ENCODE assay signal across 14 mouse cellular contexts in genomic region chrX:136180897-136181553, GRCm38 (mm10). TPM values are rescaled to one million over a fixed set of nuclear protein-coding genes. Genes with fewer than 3 reads are reported as not detected.
DNase-seq lines count a peak whose midpoint lies in the region; ATAC-seq lines count a peak whose summit lies in the region.
"Had no signal": no experiment of that assay in that cellular context is flagged by ENCODE, and none has a peak within 500 bp of the region (broad histone marks: within the 10 kb centered on the region; RNA-seq: fewer than 3 reads in every experiment).

No protein-coding gene starts in this region.

- no peaks in the 10 kb centered on the region for H3K27me3 ChIP-seq in heart, embryonic 12.5 days (replicated peaks)
- H3K27me3 ChIP-seq in midbrain, embryonic 11.5 days (ENCODE audit: control insufficient read depth, insufficient read depth, low read length): no peaks in the 10 kb centered on the region
- H3K27me3 ChIP-seq in midbrain, embryonic 16.5 days (ENCODE audit: control insufficient read depth, insufficient read depth, low read depth, low read length): 0 out of 2 replicates have a peak, but pooled peaks cover 3% of the 10 kb centered on the region
- peaks cover 67% of the 10 kb centered on the region for H3K27me3 ChIP-seq in limb, embryonic 10.5 days (ENCODE audit: low read depth, poor library complexity, severe bottlenecking)

- no peaks in the 10 kb centered on the region for H3K9me3 ChIP-seq in heart, embryonic 12.5 days (replicated peaks)
- no peaks in the 10 kb centered on the region for H3K9me3 ChIP-seq in midbrain, embryonic 11.5 days (ENCODE audit: control insufficient read depth, low read length)
- H3K9me3 ChIP-seq in midbrain, embryonic 16.5 days (replicated peaks; ENCODE audit: control insufficient read depth, low read length, poor library complexity, severe bottlenecking): no peaks in the 10 kb centered on the region
- H3K9me3 ChIP-seq in limb, embryonic 10.5 days (replicated peaks): no peaks in the 10 kb centered on the region
- H3K9me3 ChIP-seq: forebrain, embryonic 12.5 days had no signal

- no peak overlapping the region for H3K27ac ChIP-seq in heart, embryonic 12.5 days (ENCODE audit: poor library complexity, severe bottlenecking)
- H3K27ac ChIP-seq in midbrain, embryonic 11.5 days (ENCODE audit: low read depth, low read length): no peak overlapping the region
- H3K27ac ChIP-seq in midbrain, embryonic 16.5 days (ENCODE audit: low read length): no peak overlapping the region
- H3K27ac ChIP-seq in limb, embryonic 10.5 days: peak overlapping the region; percentile 78
- H3K27ac ChIP-seq: forebrain, embryonic 12.5 days; layer of hippocampus, adult 2 months had no signal

- WGBS in heart, embryonic 12.5 days: 25% methylated on average over 11 of the region's 11 CpGs
- 25% methylated on average over 11 of the region's 11 CpGs for WGBS in midbrain, embryonic 11.5 days
- WGBS in midbrain, embryonic 16.5 days: 17% methylated on average over 11 of the region's 11 CpGs
- WGBS in limb, embryonic 10.5 days: 24% methylated on average over 11 of the region's 11 CpGs

- H3K4me1 ChIP-seq in heart, embryonic 12.5 days (replicated peaks): peaks cover 6% of the 10 kb centered on the region; the same call in 1 of the 2 replicates
- H3K4me1 ChIP-seq in midbrain, embryonic 11.5 days (ENCODE audit: control insufficient read depth, insufficient read depth, low read length): no peaks in the 10 kb centered on the region
- H3K4me1 ChIP-seq in midbrain, embryonic 16.5 days (ENCODE audit: control insufficient read depth, insufficient read depth, low read length): no peaks in the 10 kb centered on the region
- H3K4me1 ChIP-seq in limb, embryonic 10.5 days: 0 out of 2 replicates have a peak, but pooled peaks cover 5% of the 10 kb centered on the region
- H3K4me1 ChIP-seq: forebrain, embryonic 12.5 days had no signal

- intact Hi-C loops in heart, postnatal 10 days (cut with DNase I): no loop called here

- no peak for DNase-seq in heart, postnatal 10 days
- DNase-seq in midbrain, embryonic 11.5 days (ENCODE audit: low spot score, missing footprints): peak; percentile 88
- DNase-seq in limb, embryonic 10.5 days (ENCODE audit: low spot score): peak; percentile 31
- peak; percentile 25 for DNase-seq in thymus, postnatal 25 days
- DNase-seq in adrenal gland, postnatal 4 days (ENCODE audit: low spot score in 2 of 2): no peak
- DNase-seq in left cerebral cortex, adult 11 months (ENCODE audit: low spot score): no peak
- DNase-seq: heart, adult 18-20 months; right cerebral cortex, adult 18-20 months had no signal

- peak overlapping the region; percentile 16; the same call in 1 of the 2 replicates for H3K4me2 ChIP-seq in heart, embryonic 12.5 days
- H3K4me2 ChIP-seq in midbrain, embryonic 11.5 days: no peak overlapping the region
- no peak overlapping the region for H3K4me2 ChIP-seq in midbrain, embryonic 16.5 days (ENCODE audit: low read length)
- H3K4me2 ChIP-seq: forebrain, embryonic 12.5 days had no signal

- no peak for ATAC-seq in heart, embryonic 12.5 days (ENCODE audit: insufficient number of reproducible peaks, low FRiP score)
- ATAC-seq in midbrain, embryonic 11.5 days (ENCODE audit: low FRiP score): peak; percentile 74
- ATAC-seq in midbrain, embryonic 16.5 days: no peak
- ATAC-seq: inflammation-experienced regulatory T-cells, adult 6 months had no signal

- H3K36me3 ChIP-seq in heart, embryonic 12.5 days: no peaks in the 10 kb centered on the region
- no peaks in the 10 kb centered on the region for H3K36me3 ChIP-seq in midbrain, embryonic 11.5 days (ENCODE audit: control insufficient read depth, insufficient read depth, low read length)
- no peaks in the 10 kb centered on the region for H3K36me3 ChIP-seq in midbrain, embryonic 16.5 days (ENCODE audit: control insufficient read depth, insufficient read depth, low read length)
- H3K36me3 ChIP-seq in limb, embryonic 10.5 days: no peaks in the 10 kb centered on the region
- H3K36me3 ChIP-seq: forebrain, embryonic 12.5 days had no signal

- no peak overlapping the region for H3K4me3 ChIP-seq in heart, embryonic 12.5 days
- H3K4me3 ChIP-seq in midbrain, embryonic 11.5 days (ENCODE audit: low read depth, low read length): no peak overlapping the region
- H3K4me3 ChIP-seq in midbrain, embryonic 16.5 days (ENCODE audit: low read depth, low read length): no peak overlapping the region
- no peak overlapping the region for H3K4me3 ChIP-seq in limb, embryonic 10.5 days
- H3K4me3 ChIP-seq: forebrain, embryonic 12.5 days; layer of hippocampus, adult 2 months had no signal

- H3K9ac ChIP-seq in heart, embryonic 12.5 days: no peak overlapping the region
- no peak overlapping the region for H3K9ac ChIP-seq in midbrain, embryonic 11.5 days (ENCODE audit: low read length)
- H3K9ac ChIP-seq in midbrain, embryonic 16.5 days (ENCODE audit: low read depth, low read length): no peak overlapping the region
- H3K9ac ChIP-seq: forebrain, embryonic 12.5 days had no signal

RNA-seq across cellular contexts. Expression of gene Tceal8, which starts 8.9 kb away (rescaled TPM):
- polyA plus RNA-seq in heart, embryonic 12.5 days (2016; fragmentation: Nextera tagmentation; extraction: Ambion mirVana): 265 and 277 TPM in 2 replicates
- 10 to 100 TPM; 57.8 to 61.6 TPM for total RNA-seq in heart, postnatal 10 days (2021)
- polyA plus RNA-seq in midbrain, embryonic 11.5 days (2014; fragmentation: Nextera tagmentation; extraction: Ambion mirVana): 214 and 243 TPM in 2 replicates
- polyA plus RNA-seq in midbrain, embryonic 16.5 days (2015; fragmentation: Nextera tagmentation; extraction: Ambion mirVana): 121 and 125 TPM in 2 replicates
- 201 and 220 TPM in 2 replicates for polyA plus RNA-seq in limb, embryonic 10.5 days (2016; fragmentation: Nextera tagmentation; extraction: Ambion mirVana)
- total RNA-seq in adrenal gland, postnatal 4 days (2021): 10 to 100 TPM; 66.7 to 82.4 TPM

RNA-seq across cellular contexts. Expression of gene Tceal5, which starts 22.7 kb away (rescaled TPM):
- 17.3 and 18.1 TPM in 2 replicates for polyA plus RNA-seq in heart, embryonic 12.5 days (2016; fragmentation: Nextera tagmentation; extraction: Ambion mirVana)
- 1 to 10 TPM; 5.6 to 6.5 TPM for total RNA-seq in heart, postnatal 10 days (2021)
- polyA plus RNA-seq in midbrain, embryonic 11.5 days (2014; fragmentation: Nextera tagmentation; extraction: Ambion mirVana): 1.8 and 2.6 TPM in 2 replicates
- polyA plus RNA-seq in midbrain, embryonic 16.5 days (2015; fragmentation: Nextera tagmentation; extraction: Ambion mirVana): 31.8 and 38.9 TPM in 2 replicates
- polyA plus RNA-seq in limb, embryonic 10.5 days (2016; fragmentation: Nextera tagmentation; extraction: Ambion mirVana): 3.2 and 4.7 TPM in 2 replicates
- 1 to 10 TPM; 6.8 to 7.7 TPM for total RNA-seq in adrenal gland, postnatal 4 days (2021)
- polyA plus RNA-seq: inflammation-experienced regulatory T-cells, adult 6 months; liver, adult 2 months had no signal

RNA-seq across cellular contexts. Expression of gene Tceal7, which starts 33.6 kb away (rescaled TPM):
- 9.2 and 10.6 TPM in 2 replicates for polyA plus RNA-seq in heart, embryonic 12.5 days (2016; fragmentation: Nextera tagmentation; extraction: Ambion mirVana)
- 10 to 100 TPM in 1 of 2 experiments, 1 to 10 TPM in 1; 5.3 to 19.6 TPM for total RNA-seq in heart, postnatal 10 days (2021)
- 0.81 and 1.0 TPM in 2 replicates for polyA plus RNA-seq in midbrain, embryonic 11.5 days (2014; fragmentation: Nextera tagmentation; extraction: Ambion mirVana)
- 3.9 and 4.2 TPM in 2 replicates for polyA plus RNA-seq in midbrain, embryonic 16.5 days (2015; fragmentation: Nextera tagmentation; extraction: Ambion mirVana)
- polyA plus RNA-seq in limb, embryonic 10.5 days (2016; fragmentation: Nextera tagmentation; extraction: Ambion mirVana): 0.44 and 0.64 TPM in 2 replicates
- total RNA-seq in adrenal gland, postnatal 4 days (2021): 10 to 100 TPM in 1 of 2 experiments, 1 to 10 TPM in 1; 7.6 to 42.3 TPM
- total RNA-seq: liver, adult 2 months had no signal
- polyA plus RNA-seq: inflammation-experienced regulatory T-cells, adult 6 months; liver, adult 2 months had no signal

RNA-seq across cellular contexts. Expression of gene Bex1, which starts 34.3 kb away (rescaled TPM):
- polyA plus RNA-seq in heart, embryonic 12.5 days (2016; fragmentation: Nextera tagmentation; extraction: Ambion mirVana): 208 and 215 TPM in 2 replicates
- total RNA-seq in heart, postnatal 10 days (2021): 10 to 100 TPM; 30.4 to 36.3 TPM
- 109 and 129 TPM in 2 replicates for polyA plus RNA-seq in midbrain, embryonic 11.5 days (2014; fragmentation: Nextera tagmentation; extraction: Ambion mirVana)
- polyA plus RNA-seq in midbrain, embryonic 16.5 days (2015; fragmentation: Nextera tagmentation; extraction: Ambion mirVana): 271 and 313 TPM in 2 replicates
- 100 and 107 TPM in 2 replicates for polyA plus RNA-seq in limb, embryonic 10.5 days (2016; fragmentation: Nextera tagmentation; extraction: Ambion mirVana)
- total RNA-seq in adrenal gland, postnatal 4 days (2021): 10 to 100 TPM; 37.1 to 39.0 TPM
- total RNA-seq: liver, adult 2 months had no signal
- polyA plus RNA-seq: inflammation-experienced regulatory T-cells, adult 6 months; liver, adult 2 months had no signal

RNA-seq across cellular contexts. Expression of gene Bex4, which starts 42.2 kb away (rescaled TPM):
- 216 and 218 TPM in 2 replicates for polyA plus RNA-seq in heart, embryonic 12.5 days (2016; fragmentation: Nextera tagmentation; extraction: Ambion mirVana)
- total RNA-seq in heart, postnatal 10 days (2021): 1 to 10 TPM; 5.1 to 8.4 TPM
- 97.9 and 102 TPM in 2 replicates for polyA plus RNA-seq in midbrain, embryonic 11.5 days (2014; fragmentation: Nextera tagmentation; extraction: Ambion mirVana)
- polyA plus RNA-seq in midbrain, embryonic 16.5 days (2015; fragmentation: Nextera tagmentation; extraction: Ambion mirVana): 170 and 186 TPM in 2 replicates
- 67.9 and 81.2 TPM in 2 replicates for polyA plus RNA-seq in limb, embryonic 10.5 days (2016; fragmentation: Nextera tagmentation; extraction: Ambion mirVana)
- 10 to 100 TPM; 24.0 to 27.6 TPM for total RNA-seq in adrenal gland, postnatal 4 days (2021)
- polyA plus RNA-seq: inflammation-experienced regulatory T-cells, adult 6 months had no signal

Comparison
In these comparisons a context has a peak if more than half of its experiments do, and no peak if none do; other contexts are left out.
1. DNase-seq: peak in midbrain, embryonic 11.5 days (single experiment), limb, embryonic 10.5 days (single experiment) and thymus, postnatal 25 days (single experiment); none in heart, postnatal 10 days (0 of 2), adrenal gland, postnatal 4 days (0 of 2) and left cerebral cortex, adult 11 months (single experiment).